Mouse (Mus musculus): ENCODE measurements around the gene Oxnad1. TPM values are rescaled to one million over a fixed set of nuclear protein-coding genes. Genes with fewer than 3 reads are reported as not detected.

Gene Oxnad1
- polyA plus RNA-seq, 1 experiment from 2014 or later: 29.8 TPM

- Histone ChIP-seq H3K4me1 (ENCODE audit: control insufficient read depth, insufficient read depth, low read length) (no peaks in the 10 kb centered on the region), H3K4me2 (ENCODE audit: low read depth, low read length) (no peak overlapping the region), H3K9ac (ENCODE audit: low read length) (no peak overlapping the region), H3K4me3 (replicated peaks; ENCODE audit: low read length) (no peak overlapping the region), H3K27me3 (ENCODE audit: control insufficient read depth, insufficient read depth, low read length) (no peaks in the 10 kb centered on the region), H3K9me3 (replicated peaks; ENCODE audit: control insufficient read depth, low read length) (no peaks in the 10 kb centered on the region; the same call in 1 of the 2 replicates), H3K27ac (ENCODE audit: low read length) (no peak overlapping the region), H3K36me3 (ENCODE audit: control insufficient read depth, insufficient read depth, low read length) (no peaks in the 10 kb centered on the region)
- ATAC-seq (ENCODE audit: insufficient read depth, low FRiP score): no peak
- 72% methylated on average over 4 of the region's 4 CpGs for WGBS
Observed at GRCm38 (mm10) chr14:32145401-32145800, 60.2 kb downstream of the Oxnad1 start.

- no peaks in the 10 kb centered on the region; the same call in 1 of the 2 replicates for H3K9me3 ChIP-seq (replicated peaks; ENCODE audit: control insufficient read depth, low read length)
- no peaks in the 10 kb centered on the region for H3K27me3 ChIP-seq (ENCODE audit: control insufficient read depth, insufficient read depth, low read length)
- no peak for ATAC-seq (ENCODE audit: insufficient read depth, low FRiP score)
- no peak overlapping the region for H3K4me3 ChIP-seq (replicated peaks; ENCODE audit: low read length)
- H3K27ac ChIP-seq (ENCODE audit: low read length): no peak overlapping the region
- 67% methylated on average over 7 of the region's 7 CpGs for WGBS
- no peaks in the 10 kb centered on the region for H3K4me1 ChIP-seq (ENCODE audit: control insufficient read depth, insufficient read depth, low read length)
- no peak overlapping the region for H3K9ac ChIP-seq (ENCODE audit: low read length)
- H3K4me2 ChIP-seq (ENCODE audit: low read depth, low read length): no peak overlapping the region
- H3K36me3 ChIP-seq (ENCODE audit: control insufficient read depth, insufficient read depth, low read length): no peaks in the 10 kb centered on the region
Observed at GRCm38 (mm10) chr14:32145809-32146511, 60.8 kb downstream of the Oxnad1 start.

- Histone ChIP-seq H3K27ac (ENCODE audit: low read length) (no peak overlapping the region), H3K27me3 (ENCODE audit: control insufficient read depth, insufficient read depth, low read length) (no peaks in the 10 kb centered on the region), H3K9me3 (replicated peaks; ENCODE audit: control insufficient read depth, low read length) (no peaks in the 10 kb centered on the region; the same call in 1 of the 2 replicates), H3K36me3 (ENCODE audit: control insufficient read depth, insufficient read depth, low read length) (no peaks in the 10 kb centered on the region), H3K4me1 (ENCODE audit: control insufficient read depth, insufficient read depth, low read length) (no peaks in the 10 kb centered on the region), H3K4me2 (ENCODE audit: low read depth, low read length) (no peak overlapping the region), H3K4me3 (replicated peaks; ENCODE audit: low read length) (no peak overlapping the region), H3K9ac (ENCODE audit: low read length) (no peak overlapping the region)
- no peak for ATAC-seq (ENCODE audit: insufficient read depth, low FRiP score)
- WGBS: 50% methylated on average over 2 of the region's 2 CpGs
Observed at GRCm38 (mm10) chr14:32146578-32146977, 61.4 kb downstream of the Oxnad1 start.

GRCm38 (mm10) chr14:32150872-32151271, 65.7 kb downstream of the Oxnad1 start:
- WGBS: 93% methylated on average over 2 of the region's 2 CpGs
- Histone ChIP-seq H3K27ac (ENCODE audit: low read length) (no peak overlapping the region), H3K4me3 (replicated peaks; ENCODE audit: low read length) (no peak overlapping the region)

GRCm38 (mm10) chr14:32152243-32152965, 67.2 kb downstream of the Oxnad1 start:
- H3K36me3 ChIP-seq (ENCODE audit: control insufficient read depth, insufficient read depth, low read length): no peaks in the 10 kb centered on the region
- H3K9me3 ChIP-seq (replicated peaks; ENCODE audit: control insufficient read depth, low read length): no peaks in the 10 kb centered on the region; the same call in 1 of the 2 replicates
- no peak for ATAC-seq (ENCODE audit: insufficient read depth, low FRiP score)
- no peak overlapping the region for H3K4me2 ChIP-seq (ENCODE audit: low read depth, low read length)
- no peak overlapping the region for H3K9ac ChIP-seq (ENCODE audit: low read length)
- H3K27ac ChIP-seq (ENCODE audit: low read length): no peak overlapping the region
- no peaks in the 10 kb centered on the region for H3K4me1 ChIP-seq (ENCODE audit: control insufficient read depth, insufficient read depth, low read length)
- WGBS: 89% methylated on average over 18 of the region's 18 CpGs
- no peaks in the 10 kb centered on the region for H3K27me3 ChIP-seq (ENCODE audit: control insufficient read depth, insufficient read depth, low read length)
- H3K4me3 ChIP-seq (replicated peaks; ENCODE audit: low read length): no peak overlapping the region

More at GRCm38 (mm10) chr14:32150872-32151271, 65.7 kb downstream of the Oxnad1 start:
- no peaks in the 10 kb centered on the region for H3K27me3 ChIP-seq (ENCODE audit: control insufficient read depth, insufficient read depth, low read length)
- no peaks in the 10 kb centered on the region; the same call in 1 of the 2 replicates for H3K9me3 ChIP-seq (replicated peaks; ENCODE audit: control insufficient read depth, low read length)
- ATAC-seq (ENCODE audit: insufficient read depth, low FRiP score): no peak
- no peaks in the 10 kb centered on the region for H3K4me1 ChIP-seq (ENCODE audit: control insufficient read depth, insufficient read depth, low read length)
- no peak overlapping the region for H3K9ac ChIP-seq (ENCODE audit: low read length)
- H3K4me2 ChIP-seq (ENCODE audit: low read depth, low read length): no peak overlapping the region
- no peaks in the 10 kb centered on the region for H3K36me3 ChIP-seq (ENCODE audit: control insufficient read depth, insufficient read depth, low read length)

Other genes starting within 250 kb of the Oxnad1 start
- gene Galnt15, start 56.4 kb upstream of the Oxnad1 start, polyA plus RNA-seq (2015; fragmentation: Nextera tagmentation; extraction: Ambion mirVana): 0.32 and 0.35 TPM in 2 replicates
- 81.7 and 89.7 TPM in 2 replicates for gene Dph3, start 355 bp downstream of the Oxnad1 start, polyA plus RNA-seq (2015; fragmentation: Nextera tagmentation; extraction: Ambion mirVana)
- not detected in 2 replicates for gene Msmb, start 56.6 kb downstream of the Oxnad1 start, polyA plus RNA-seq (2015; fragmentation: Nextera tagmentation; extraction: Ambion mirVana)
- gene Ncoa4, start 74.5 kb downstream of the Oxnad1 start, polyA plus RNA-seq (2015; fragmentation: Nextera tagmentation; extraction: Ambion mirVana): 145 and 150 TPM in 2 replicates
- gene Timm23, start 116.5 kb downstream of the Oxnad1 start, polyA plus RNA-seq (2015; fragmentation: Nextera tagmentation; extraction: Ambion mirVana): 218 and 251 TPM in 2 replicates
- gene Parg, start 116.6 kb downstream of the Oxnad1 start, polyA plus RNA-seq (2015; fragmentation: Nextera tagmentation; extraction: Ambion mirVana): 29.1 and 30.0 TPM in 2 replicates
- gene Ogdhl, start 236.6 kb downstream of the Oxnad1 start, polyA plus RNA-seq (2015; fragmentation: Nextera tagmentation; extraction: Ambion mirVana): 8.9 and 10.4 TPM in 2 replicates

Measured in stomach, embryonic 16.5 days (tissue).